Mouse (Mus musculus): ENCODE measurements around the gene Gm26938.

The Gm26938 gene

GRCm38 (mm10) chr5:139793338-139794089, 32.7 kb downstream of the Gm26938 start:
- DNase-seq (ENCODE audit: low spot score) = no peak

GRCm38 (mm10) chr5:139792966-139793337, 33.3 kb downstream of the Gm26938 start:
- DNase-seq (ENCODE audit: low spot score) = no peak

DNA sequence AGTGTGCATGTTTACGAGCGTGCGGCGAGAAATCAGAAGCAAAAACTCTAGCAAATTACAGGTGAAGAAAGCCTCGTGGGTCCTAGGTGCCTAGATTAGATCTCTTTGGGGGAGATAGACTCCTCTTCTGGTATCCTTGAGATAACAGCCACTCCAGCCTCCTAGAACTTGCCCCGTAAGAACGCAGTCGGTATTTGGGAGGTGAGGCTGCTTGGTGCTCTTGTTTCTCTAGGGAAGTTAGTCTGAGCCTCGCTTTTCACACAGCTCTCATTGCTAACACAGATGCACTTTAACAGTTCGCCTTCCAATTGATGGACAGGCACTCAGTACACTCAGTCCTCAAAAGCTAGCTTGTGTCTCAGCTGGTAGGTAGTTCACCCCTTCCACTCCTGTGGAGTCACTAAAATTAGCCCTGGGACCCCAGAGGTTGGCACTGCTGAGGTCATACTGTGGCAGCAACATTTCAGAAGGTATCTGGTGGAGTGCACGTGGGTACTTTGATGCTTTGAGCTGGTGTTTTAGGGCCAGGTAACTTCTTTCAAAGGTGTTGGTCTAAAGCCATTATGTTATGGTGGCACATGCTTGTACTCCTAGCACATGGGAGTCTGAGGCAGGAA, 33.9 kb downstream of the Gm26938 start:
- no peak for DNase-seq (ENCODE audit: low spot score)

- DNase-seq (ENCODE audit: low spot score) = peak; percentile 72
Measured at GRCm38 (mm10) chr5:139791227-139792158, 34.7 kb downstream of the Gm26938 start, which contains the start of gene Mafk. Gene Mafk (plus strand): TSS chr5:139791513.

- no peak for DNase-seq (ENCODE audit: low spot score)
Measured at GRCm38 (mm10) chr5:139789466-139789865, 36.7 kb downstream of the Gm26938 start.

GRCm38 (mm10) chr5:139781406-139781805, 44.8 kb downstream of the Gm26938 start:
- DNase-seq (ENCODE audit: low spot score) = no peak

DNA sequence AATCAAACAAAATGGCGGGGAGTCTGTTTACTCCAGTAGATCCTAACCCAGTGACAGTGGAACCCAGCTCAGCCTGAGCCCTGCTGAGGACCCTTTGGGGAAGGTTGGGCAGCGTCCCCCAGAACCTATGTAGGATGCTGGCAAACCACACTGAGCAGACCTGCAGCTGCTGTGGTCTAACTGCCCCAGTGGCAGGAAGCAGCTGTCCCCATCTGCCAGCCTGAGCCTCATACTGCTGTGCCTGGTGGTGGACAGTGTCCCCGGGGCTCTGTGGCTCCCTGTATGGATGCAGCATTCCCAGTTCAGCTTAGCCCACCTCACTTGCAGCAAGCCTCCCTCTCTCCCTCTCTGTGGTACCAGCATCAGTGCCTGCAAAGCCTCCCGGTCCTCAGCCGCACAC, 49.2 kb downstream of the Gm26938 start:
- no peak for DNase-seq (ENCODE audit: low spot score)

GRCm38 (mm10) chr5:139775216-139775926, 50.8 kb downstream of the Gm26938 start, which contains the start of gene Ints1:
Gene Ints1 (minus strand): TSS chr5:139775674.
- DNase-seq (ENCODE audit: low spot score) = peak; percentile 99

- no peak for DNase-seq (ENCODE audit: low spot score)
Measured at GRCm38 (mm10) chr5:139768216-139768615, 58.0 kb downstream of the Gm26938 start.

DNA sequence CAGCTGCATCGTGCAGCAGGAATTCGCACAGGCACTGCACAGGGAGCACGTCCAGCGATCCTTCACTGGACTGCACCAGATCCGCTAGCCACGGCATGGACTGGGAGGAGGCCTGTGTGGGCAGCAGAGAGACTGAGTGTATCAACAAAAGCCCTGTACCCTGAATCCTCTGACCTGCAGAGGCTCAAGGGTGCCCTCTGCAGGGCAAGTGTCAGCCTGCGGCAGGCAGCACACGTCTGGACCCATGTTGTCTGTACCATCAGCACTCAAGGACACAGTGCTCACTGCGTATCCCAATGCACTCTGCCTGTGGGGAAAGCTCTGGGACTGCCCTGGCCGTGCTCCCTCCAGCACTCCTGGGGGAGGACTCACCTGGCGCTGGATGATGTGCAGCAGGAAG, 61.9 kb downstream of the Gm26938 start:
- DNase-seq (ENCODE audit: low spot score) = no peak

DNA sequence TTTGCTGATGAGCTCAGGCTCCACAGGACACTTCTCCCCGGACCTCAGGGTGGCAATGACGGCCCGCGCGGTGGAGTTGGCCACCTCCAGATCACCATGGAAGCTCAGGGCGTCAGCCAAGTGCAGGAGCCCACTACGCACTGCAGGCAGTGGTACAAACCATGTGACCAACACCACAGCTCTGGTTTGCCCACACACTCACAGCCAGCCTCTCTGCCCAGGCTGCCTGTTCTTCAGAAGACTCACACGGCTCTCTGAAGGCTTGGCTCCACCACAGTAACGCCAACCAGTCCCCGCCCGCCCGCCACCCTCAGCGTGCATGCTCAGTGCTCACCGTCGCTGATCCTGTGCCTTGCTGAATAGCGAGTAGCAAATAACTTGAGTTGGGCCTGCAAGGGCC, 68.1 kb downstream of the Gm26938 start:
- DNase-seq (ENCODE audit: low spot score) = no peak
